Mouse (Mus musculus): Measurements from ENCODE around the gene Rbfox3.

DNA sequence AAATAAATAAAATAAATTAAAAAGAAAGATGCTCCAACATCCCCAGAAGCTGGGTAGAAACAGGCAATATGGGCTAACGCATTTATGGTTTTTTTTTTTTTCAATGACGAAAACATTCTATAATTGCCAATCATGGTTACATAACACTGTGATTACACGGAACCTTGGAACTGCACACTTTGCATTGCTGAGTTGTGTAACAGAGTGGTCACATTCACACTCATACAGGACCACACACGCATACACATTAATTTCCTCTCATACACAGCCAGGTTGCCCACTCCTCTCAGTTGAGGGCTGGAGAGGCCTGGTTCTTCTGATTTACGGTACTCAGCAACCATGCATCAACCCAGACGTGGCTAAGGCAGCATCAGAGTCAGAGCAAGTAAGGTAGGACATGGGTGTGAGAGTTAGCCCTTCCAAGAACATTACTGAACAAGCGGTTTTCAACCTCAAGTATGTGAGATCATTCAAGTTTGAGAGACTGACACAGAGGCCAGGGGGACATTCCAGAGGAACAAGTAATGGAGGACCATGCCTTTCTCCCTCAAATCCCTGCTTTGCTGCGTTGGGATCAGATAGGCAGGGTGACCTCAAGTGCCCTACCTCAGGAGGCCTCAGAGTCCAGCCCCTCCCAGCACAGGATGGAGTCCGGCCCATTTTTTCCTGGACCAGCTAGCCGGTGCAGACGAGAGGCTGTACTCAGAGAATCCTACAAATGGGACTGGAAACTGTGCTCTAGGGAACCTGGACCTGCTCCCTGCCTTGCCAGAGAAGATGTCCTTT is 457.3 kb downstream of the Rbfox3 start:
- no peak for TF ChIP-seq CTCF (IDR thresholded peaks at IDR 0.05)
- no peak for TF ChIP-seq EP300 (IDR thresholded peaks at IDR 0.05)

Measured in lung, postnatal 0 days (tissue).